Mouse (Mus musculus) bone marrow, adult 2 months (tissue): ENCODE results near the gene P4hb.
A peak's percentile ranks its signal among the peaks of the same experiment; 100 is the strongest.

Experiments used
- CTCF ChIP-seq: fragments of 200-500 bp; IDR thresholded peaks from 2 replicates; pipeline ENCODE4 v1.5.1; 2011; ENCODE audit warnings: low read length, control low read depth; ENCODE audit not compliant: control insufficient read depth, insufficient read depth
- POLR2A ChIP-seq: fragments of 200-500 bp; IDR thresholded peaks from 2 replicates; pipeline ENCODE4 v1.6.1; 2011; ENCODE audit warnings: low read depth, mild to moderate bottlenecking, control low read depth, low read length, borderline replicate concordance; ENCODE audit not compliant: control insufficient read depth

GRCm38 (mm10) chr11:120579316-120580107 is 6.5 kb upstream of the P4hb start:
- TF ChIP-seq CTCF (peak; percentile 73), POLR2A (no peak)
